Mouse (Mus musculus): Measurements from ENCODE around the gene Lsm10. TPM values are rescaled to one million over a fixed set of nuclear protein-coding genes. Genes with fewer than 3 reads are reported as not detected.

Gene Lsm10
- polyA plus RNA-seq, 1 experiment from 2014 or later, result 57.2 TPM

GRCm38 (mm10) chr4:126131290-126132121 is 35.1 kb downstream of the Lsm10 start:
- no peak overlapping the region; the same call in 1 of the 2 replicates for H3K4me2 ChIP-seq (ENCODE audit: low read depth, low read length)
- peak; percentile 60 for ATAC-seq (ENCODE audit: low read depth)

GRCm38 (mm10) chr4:126132636-126133264 is 36.3 kb downstream of the Lsm10 start:
- Histone ChIP-seq H3K27ac (ENCODE audit: low read length) (peak overlapping the region; percentile 98), H3K9me3 (ENCODE audit: control insufficient read depth, low read length) (0 out of 2 replicates have a peak, but pooled peaks cover 2% of the 10 kb centered on the region), H3K27me3 (ENCODE audit: control insufficient read depth, insufficient read depth, low read depth, low read length) (no peaks in the 10 kb centered on the region), H3K36me3 (ENCODE audit: control insufficient read depth, insufficient read depth, low read length) (peaks cover 26% of the 10 kb centered on the region), H3K4me2 (ENCODE audit: low read depth, low read length) (no peak overlapping the region), H3K4me3 (ENCODE audit: low read length) (no peak overlapping the region), H3K9ac (ENCODE audit: low read length) (peak overlapping the region; percentile 57), H3K4me1 (replicated peaks; ENCODE audit: control insufficient read depth, insufficient read depth, low read length) (peaks cover 43% of the 10 kb centered on the region)
- peak; percentile 50 for ATAC-seq (ENCODE audit: low read depth)
- 16% methylated on average over 6 of the region's 6 CpGs for WGBS

More at GRCm38 (mm10) chr4:126131290-126132121, 35.1 kb downstream of the Lsm10 start:
- H3K27ac ChIP-seq (ENCODE audit: low read length), result peak overlapping the region; percentile 98
- peaks cover 25% of the 10 kb centered on the region for H3K36me3 ChIP-seq (ENCODE audit: control insufficient read depth, insufficient read depth, low read length)
- H3K27me3 ChIP-seq (ENCODE audit: control insufficient read depth, insufficient read depth, low read depth, low read length), result no peaks in the 10 kb centered on the region
- 33% methylated on average over 10 of the region's 10 CpGs for WGBS
- peaks cover 43% of the 10 kb centered on the region for H3K4me1 ChIP-seq (replicated peaks; ENCODE audit: control insufficient read depth, insufficient read depth, low read length)
- 0 out of 2 replicates have a peak, but pooled peaks cover 2% of the 10 kb centered on the region for H3K9me3 ChIP-seq (ENCODE audit: control insufficient read depth, low read length)
- H3K4me3 ChIP-seq (ENCODE audit: low read length), result no peak overlapping the region
- peak overlapping the region; percentile 57; the same call in 1 of the 2 replicates for H3K9ac ChIP-seq (ENCODE audit: low read length)

GRCm38 (mm10) chr4:126134236-126134635 is 37.8 kb downstream of the Lsm10 start:
- no peak for ATAC-seq (ENCODE audit: low read depth)
- Histone ChIP-seq H3K9ac (ENCODE audit: low read length) (no peak overlapping the region), H3K27ac (ENCODE audit: low read length) (no peak overlapping the region), H3K36me3 (ENCODE audit: control insufficient read depth, insufficient read depth, low read length) (peaks cover 25% of the 10 kb centered on the region), H3K4me2 (ENCODE audit: low read depth, low read length) (no peak overlapping the region), H3K9me3 (ENCODE audit: control insufficient read depth, low read length) (0 out of 2 replicates have a peak, but pooled peaks cover 2% of the 10 kb centered on the region), H3K4me3 (ENCODE audit: low read length) (no peak overlapping the region), H3K4me1 (replicated peaks; ENCODE audit: control insufficient read depth, insufficient read depth, low read length) (peaks cover 43% of the 10 kb centered on the region), H3K27me3 (ENCODE audit: control insufficient read depth, insufficient read depth, low read depth, low read length) (no peaks in the 10 kb centered on the region)
- 87% methylated on average over 4 of the region's 4 CpGs for WGBS

- no peak overlapping the region for H3K4me2 ChIP-seq (ENCODE audit: low read depth, low read length)
- no peak overlapping the region for H3K9ac ChIP-seq (ENCODE audit: low read length)
- H3K36me3 ChIP-seq (ENCODE audit: control insufficient read depth, insufficient read depth, low read length), result peaks cover 28% of the 10 kb centered on the region
- WGBS, result 69% methylated on average over 4 of the region's 4 CpGs
- ATAC-seq (ENCODE audit: low read depth), result no peak
- no peak overlapping the region for H3K27ac ChIP-seq (ENCODE audit: low read length)
- H3K9me3 ChIP-seq (ENCODE audit: control insufficient read depth, low read length), result 0 out of 2 replicates have a peak, but pooled peaks cover 2% of the 10 kb centered on the region
- no peak overlapping the region for H3K4me3 ChIP-seq (ENCODE audit: low read length)
- H3K4me1 ChIP-seq (replicated peaks; ENCODE audit: control insufficient read depth, insufficient read depth, low read length), result peaks cover 42% of the 10 kb centered on the region
- no peaks in the 10 kb centered on the region for H3K27me3 ChIP-seq (ENCODE audit: control insufficient read depth, insufficient read depth, low read depth, low read length)
These were observed 38.2 kb downstream of the Lsm10 start for GRCm38 (mm10) chr4:126134639-126135038.

- no peak overlapping the region for H3K4me3 ChIP-seq (ENCODE audit: low read length)
- H3K36me3 ChIP-seq (ENCODE audit: control insufficient read depth, insufficient read depth, low read length), result peaks cover 28% of the 10 kb centered on the region
- no peak overlapping the region for H3K9ac ChIP-seq (ENCODE audit: low read length)
- ATAC-seq (ENCODE audit: low read depth), result no peak
- no peak overlapping the region for H3K27ac ChIP-seq (ENCODE audit: low read length)
- H3K27me3 ChIP-seq (ENCODE audit: control insufficient read depth, insufficient read depth, low read depth, low read length), result no peaks in the 10 kb centered on the region
- H3K9me3 ChIP-seq (ENCODE audit: control insufficient read depth, low read length), result 0 out of 2 replicates have a peak, but pooled peaks cover 2% of the 10 kb centered on the region
- 75% methylated on average over 4 of the region's 4 CpGs for WGBS
- H3K4me1 ChIP-seq (replicated peaks; ENCODE audit: control insufficient read depth, insufficient read depth, low read length), result peaks cover 19% of the 10 kb centered on the region
- no peak overlapping the region for H3K4me2 ChIP-seq (ENCODE audit: low read depth, low read length)
These were observed 41.4 kb downstream of the Lsm10 start for GRCm38 (mm10) chr4:126137773-126138172.

- no peak for ATAC-seq (ENCODE audit: low read depth)
- no peak overlapping the region for H3K9ac ChIP-seq (ENCODE audit: low read length)
- no peaks in the 10 kb centered on the region for H3K9me3 ChIP-seq (ENCODE audit: control insufficient read depth, low read length)
- no peaks in the 10 kb centered on the region for H3K27me3 ChIP-seq (ENCODE audit: control insufficient read depth, insufficient read depth, low read depth, low read length)
- no peak overlapping the region for H3K4me3 ChIP-seq (ENCODE audit: low read length)
- 59% methylated on average over 5 of the region's 5 CpGs for WGBS
- peaks cover 14% of the 10 kb centered on the region for H3K4me1 ChIP-seq (replicated peaks; ENCODE audit: control insufficient read depth, insufficient read depth, low read length)
- H3K4me2 ChIP-seq (ENCODE audit: low read depth, low read length), result no peak overlapping the region
- peaks cover 20% of the 10 kb centered on the region for H3K36me3 ChIP-seq (ENCODE audit: control insufficient read depth, insufficient read depth, low read length)
- peak overlapping the region; percentile 41 for H3K27ac ChIP-seq (ENCODE audit: low read length)
These were observed 44.6 kb downstream of the Lsm10 start for GRCm38 (mm10) chr4:126141021-126141420.

- Histone ChIP-seq H3K4me2 (ENCODE audit: low read depth, low read length) (no peak overlapping the region), H3K9ac (ENCODE audit: low read length) (no peak overlapping the region), H3K27ac (ENCODE audit: low read length) (no peak overlapping the region), H3K4me1 (replicated peaks; ENCODE audit: control insufficient read depth, insufficient read depth, low read length) (peaks cover 42% of the 10 kb centered on the region), H3K36me3 (ENCODE audit: control insufficient read depth, insufficient read depth, low read length) (peaks cover 3% of the 10 kb centered on the region; the same call in 1 of the 2 replicates), H3K4me3 (ENCODE audit: low read length) (no peak overlapping the region), H3K27me3 (ENCODE audit: control insufficient read depth, insufficient read depth, low read depth, low read length) (no peaks in the 10 kb centered on the region), H3K9me3 (ENCODE audit: control insufficient read depth, low read length) (no peaks in the 10 kb centered on the region)
- no peak for ATAC-seq (ENCODE audit: low read depth)
- 41% methylated on average over 4 of the region's 4 CpGs for WGBS
These were observed 49.0 kb downstream of the Lsm10 start for GRCm38 (mm10) chr4:126145396-126145795.

GRCm38 (mm10) chr4:126146974-126147532 is 50.6 kb downstream of the Lsm10 start:
- Histone ChIP-seq H3K27me3 (ENCODE audit: control insufficient read depth, insufficient read depth, low read depth, low read length) (no peaks in the 10 kb centered on the region), H3K4me1 (replicated peaks; ENCODE audit: control insufficient read depth, insufficient read depth, low read length) (peaks cover 50% of the 10 kb centered on the region), H3K4me3 (ENCODE audit: low read length) (peak overlapping the region; percentile 82), H3K4me2 (ENCODE audit: low read depth, low read length) (peak overlapping the region; percentile 86), H3K9ac (ENCODE audit: low read length) (peak overlapping the region; percentile 90; the same call in 1 of the 2 replicates), H3K9me3 (ENCODE audit: control insufficient read depth, low read length) (no peaks in the 10 kb centered on the region), H3K36me3 (ENCODE audit: control insufficient read depth, insufficient read depth, low read length) (peaks cover 9% of the 10 kb centered on the region), H3K27ac (ENCODE audit: low read length) (peak overlapping the region; percentile 98)
- ATAC-seq (ENCODE audit: low read depth), result no peak
- WGBS, result 20% methylated on average over 9 of the region's 9 CpGs

Measured in lung, embryonic 16.5 days (tissue).